Mouse (Mus musculus): ENCODE measurements around the gene Eef1akmt2.

- no peak for TF ChIP-seq TAL1 (IDR thresholded peaks at IDR 0.05; ENCODE audit: low read length)
- TF ChIP-seq GATA1 (IDR thresholded peaks at IDR 0.05; ENCODE audit: low read length): no peak
Measured at GRCm38 (mm10) chr7:132804951-132805350, 47.5 kb downstream of the Eef1akmt2 start.
